ENCODE assay signal across 24 mouse cellular contexts in the genomic region with DNA sequence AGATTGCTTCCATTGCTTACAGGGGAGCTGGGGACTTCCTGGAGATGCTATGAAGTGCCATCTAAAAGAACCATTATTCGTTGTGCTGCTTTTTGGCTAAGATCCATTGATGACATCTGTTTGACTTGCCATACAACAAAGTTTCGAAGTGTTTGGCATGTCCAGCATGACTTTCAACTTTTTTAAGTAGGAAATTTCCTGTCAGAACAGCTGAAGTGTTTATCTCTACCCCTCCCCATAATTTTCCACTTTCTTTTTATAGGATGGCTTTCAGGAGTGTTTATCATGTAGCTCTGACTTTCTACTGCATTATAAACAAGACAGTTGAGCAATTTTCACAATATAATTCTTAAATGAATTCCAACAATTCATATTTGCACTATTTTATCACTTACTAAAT.
"Had no signal": no experiment of that assay in that cellular context is flagged by ENCODE, and none has a peak within 500 bp of the region (broad histone marks: within the 10 kb centered on the region; RNA-seq: fewer than 3 reads in every experiment).

No protein-coding gene starts in this region.

- H3K4me2 ChIP-seq: heart, embryonic 12.5 days; hindbrain, embryonic 12.5 days; hindbrain, embryonic 14.5 days; intestine, embryonic 15.5 days; limb, embryonic 12.5 days had no signal

- H3K36me3 ChIP-seq: heart, embryonic 12.5 days; hindbrain, embryonic 10.5 days; hindbrain, embryonic 12.5 days; intestine, embryonic 15.5 days; limb, embryonic 10.5 days; limb, embryonic 12.5 days had no signal

- H3K27me3 ChIP-seq: heart, embryonic 12.5 days; hindbrain, embryonic 12.5 days; intestine, embryonic 15.5 days; limb, embryonic 12.5 days had no signal

- H3K9ac ChIP-seq: heart, embryonic 12.5 days; hindbrain, embryonic 12.5 days; hindbrain, embryonic 14.5 days; intestine, embryonic 15.5 days; limb, embryonic 12.5 days had no signal

- ATAC-seq: hindbrain, embryonic 16.5 days; inflammation-experienced regulatory T-cells, adult 6 months; intestine, embryonic 15.5 days; intestine, postnatal 0 days had no signal

- H3K4me3 ChIP-seq: gastrocnemius, adult 2 months; heart, embryonic 12.5 days; hindbrain, embryonic 10.5 days; hindbrain, embryonic 12.5 days; intestine, embryonic 15.5 days; layer of hippocampus, adult 2 months; left cerebral cortex, adult 2 months; limb, embryonic 10.5 days; limb, embryonic 12.5 days had no signal

- H3K4me1 ChIP-seq: heart, embryonic 12.5 days; hindbrain, embryonic 10.5 days; hindbrain, embryonic 12.5 days; intestine, embryonic 15.5 days; limb, embryonic 10.5 days; limb, embryonic 12.5 days had no signal

- DNase-seq: gastrocnemius, adult 2 months; gastrocnemius, postnatal 10 days; gastrocnemius, postnatal 25 days; heart, adult 18-20 months; heart, postnatal 10 days; heart, postnatal 4 days; kidney, adult 18-20 months; kidney, adult 8-10 months; kidney, postnatal 10 days; kidney, postnatal 25 days; kidney, postnatal 4 days; liver had no signal

- H3K27ac ChIP-seq: gastrocnemius, adult 2 months; hindbrain, embryonic 10.5 days; hindbrain, embryonic 12.5 days; hindbrain, embryonic 14.5 days; intestine, embryonic 15.5 days; layer of hippocampus, adult 2 months; left cerebral cortex, adult 2 months; limb, embryonic 10.5 days; limb, embryonic 12.5 days had no signal

- H3K9me3 ChIP-seq: heart, embryonic 12.5 days; hindbrain, embryonic 10.5 days; hindbrain, embryonic 12.5 days; intestine, embryonic 15.5 days; limb, embryonic 10.5 days; limb, embryonic 12.5 days had no signal
